Mouse (Mus musculus): ENCODE measurements around the gene Ccl6.
A peak's percentile ranks its signal among the peaks of the same experiment; 100 is the strongest.

The Ccl6 gene

DNA sequence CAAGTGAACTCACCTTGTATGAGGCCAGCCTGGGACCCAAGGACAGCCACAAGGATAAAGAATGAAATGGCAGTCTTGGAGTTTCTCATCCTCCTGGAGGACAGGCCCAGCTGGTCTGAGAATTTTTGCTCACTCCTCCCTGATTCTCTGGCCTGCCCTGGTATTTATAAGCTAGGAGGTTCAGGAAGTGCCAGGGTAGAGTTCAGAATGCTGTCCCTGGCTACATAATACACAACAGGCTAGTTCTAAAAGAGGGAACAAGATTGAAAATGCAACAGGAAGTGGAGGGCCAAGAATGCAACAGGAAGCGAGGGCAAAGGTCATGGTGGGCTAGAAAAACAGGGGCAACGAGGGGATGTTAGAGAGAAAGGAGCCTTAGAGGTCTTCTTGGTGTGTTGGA, at the start of gene Ccl6:
Ccl6 (minus strand) TSS at position 235 of the 400 bp plus-strand sequence.
- peak in 1 of 2 experiments; percentile 25 for DNase-seq (ENCODE audit: low read depth in 1 of 2, low spot score in 2 of 2)

DNA sequence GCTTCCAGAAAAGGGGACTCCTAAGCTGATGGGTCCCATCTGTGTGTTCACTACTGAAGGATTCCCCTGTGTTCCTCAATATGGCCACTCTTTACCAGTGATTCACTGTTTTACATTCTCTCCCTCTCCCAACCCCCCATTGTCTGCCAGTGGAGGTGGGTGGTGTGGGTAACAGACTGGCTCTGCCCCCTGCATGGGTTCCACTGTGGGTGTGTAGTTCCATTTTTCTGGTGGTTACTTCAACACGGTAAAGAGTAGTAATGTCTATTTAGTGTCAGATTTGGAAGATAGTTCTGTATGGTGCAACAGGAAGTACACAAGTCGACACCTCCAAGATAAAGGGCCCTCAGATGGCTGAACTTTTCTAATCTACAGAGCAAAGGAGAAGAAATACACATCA, 48.3 kb upstream of the Ccl6 start:
- no peak for DNase-seq (ENCODE audit: low read depth in 1 of 2, low spot score in 2 of 2)

DNA sequence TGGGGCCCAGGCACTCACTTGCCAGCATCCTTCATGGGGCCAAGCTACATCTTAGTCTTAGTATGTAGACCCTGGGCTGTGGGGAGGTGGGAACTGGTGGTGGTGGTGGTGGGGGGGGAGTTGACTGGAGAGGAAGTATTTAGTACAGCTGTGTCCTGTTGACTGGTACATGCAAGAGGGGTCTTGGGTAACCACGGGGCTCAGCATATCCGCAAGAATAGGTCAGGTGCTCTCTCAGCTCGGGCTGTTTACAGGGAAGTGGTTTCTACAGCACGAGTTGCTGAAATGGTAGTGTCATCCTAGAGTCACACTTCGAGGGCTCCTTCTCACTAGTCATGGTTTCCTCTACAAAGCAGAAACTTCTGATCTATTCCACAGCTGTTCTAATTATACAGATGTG, 47.3 kb upstream of the Ccl6 start:
- peak; percentile 59 to 64 for DNase-seq (ENCODE audit: low read depth in 1 of 2, low spot score in 2 of 2)

DNA sequence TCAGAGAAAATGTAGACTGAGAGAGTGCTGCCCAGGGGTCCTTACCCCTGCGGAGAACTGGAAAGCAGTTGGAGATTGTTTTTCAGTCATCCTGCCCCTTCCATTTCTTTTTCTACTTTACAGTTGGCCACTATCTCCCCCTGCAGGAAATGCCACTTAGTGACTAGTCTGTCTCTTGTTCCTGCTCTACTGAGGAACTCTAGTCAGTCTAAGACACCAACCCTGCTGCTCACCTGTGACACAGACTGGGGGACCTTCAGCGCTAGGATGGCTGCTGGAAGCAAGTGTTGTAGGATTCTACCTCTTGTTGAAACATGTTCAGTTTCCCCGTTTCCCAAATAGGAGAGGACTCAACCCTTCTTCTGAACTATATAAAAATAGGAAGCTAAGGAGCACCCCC, 46.6 kb upstream of the Ccl6 start:
- peak in 1 of 2 experiments; percentile 40 for DNase-seq (ENCODE audit: low read depth in 1 of 2, low spot score in 2 of 2)

DNA sequence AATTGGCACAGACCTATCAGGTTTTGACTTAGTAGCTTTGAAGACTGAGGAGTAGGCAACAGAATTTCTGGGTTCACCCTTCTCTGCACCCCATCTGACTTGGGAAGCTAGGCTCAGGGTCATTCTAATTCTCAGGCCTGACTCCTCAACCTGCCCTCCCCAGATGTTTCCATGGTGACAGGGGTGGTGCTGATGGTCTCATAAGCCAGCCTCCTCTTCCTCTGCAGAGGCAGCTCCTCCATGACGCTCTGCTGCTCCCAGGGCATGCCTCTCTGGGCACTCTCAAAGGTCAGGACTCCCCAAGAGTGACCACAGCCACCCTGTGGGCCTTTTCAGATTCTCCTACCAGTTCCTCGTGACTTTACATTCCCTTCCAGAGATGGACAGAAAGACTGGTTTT, 46.0 kb upstream of the Ccl6 start:
- DNase-seq (ENCODE audit: low read depth in 1 of 2, low spot score in 2 of 2), result no peak

DNA sequence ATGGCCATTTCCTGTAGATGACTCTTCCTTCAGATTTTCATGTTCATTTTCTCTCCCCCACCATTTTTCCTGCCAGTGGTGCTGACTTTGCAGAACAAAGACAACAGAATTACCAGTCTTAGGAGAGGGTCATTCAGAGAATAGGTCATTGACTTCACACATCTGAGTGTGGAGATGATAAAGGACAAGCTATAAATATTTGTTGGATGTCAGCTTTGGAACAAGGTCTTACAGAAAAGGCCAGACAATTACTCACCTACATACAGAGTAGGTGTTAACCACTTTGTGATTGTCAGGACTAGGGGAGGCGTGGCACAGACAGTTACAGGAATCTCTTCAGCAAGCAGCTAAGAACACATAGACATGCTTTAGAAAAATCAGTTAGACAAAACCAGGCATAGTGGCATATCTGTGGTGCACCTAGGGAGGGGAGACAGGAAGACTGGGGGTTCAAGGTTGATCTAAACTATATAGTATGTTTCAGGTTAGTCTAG, 43.9 kb upstream of the Ccl6 start:
- no peak for DNase-seq (ENCODE audit: low read depth in 1 of 2, low spot score in 2 of 2)

DNA sequence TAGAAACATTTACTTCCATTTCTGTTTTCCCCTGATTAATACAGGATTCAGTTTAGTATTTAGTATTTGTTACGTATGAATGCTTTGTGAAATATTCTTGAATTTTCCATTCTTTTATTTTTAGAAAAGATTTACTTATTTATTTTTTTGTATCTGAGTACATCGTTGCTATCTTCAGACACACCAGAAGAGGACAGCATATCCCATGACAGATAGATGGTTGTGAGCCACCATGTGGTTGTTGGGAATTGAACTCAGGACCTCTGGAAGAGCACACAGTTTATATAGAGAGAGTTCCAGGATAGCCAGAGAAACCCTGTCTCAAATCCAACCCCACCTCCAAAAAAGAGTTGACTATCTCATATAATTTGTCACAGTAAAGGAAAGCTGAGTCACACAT, 42.0 kb upstream of the Ccl6 start:
- no peak for DNase-seq (ENCODE audit: low read depth in 1 of 2, low spot score in 2 of 2)

DNA sequence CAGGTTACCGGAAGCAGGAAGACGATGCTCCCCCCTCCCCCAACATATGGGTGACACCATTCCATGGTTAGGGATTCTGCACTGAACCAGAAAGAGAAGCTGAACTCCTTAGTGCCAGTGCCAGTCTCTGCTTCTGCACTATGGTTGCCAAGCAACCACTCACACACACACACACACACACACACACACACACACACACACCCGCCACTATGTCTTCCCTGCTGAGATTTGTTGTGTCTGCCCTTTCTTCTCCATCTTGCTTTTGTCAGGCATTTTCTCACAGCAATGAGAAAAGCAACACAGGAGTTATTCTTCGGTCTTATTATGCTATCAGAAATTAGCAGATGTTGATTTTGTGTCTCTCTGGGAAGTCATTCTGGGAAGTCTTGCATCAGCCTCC, 41.5 kb upstream of the Ccl6 start:
- DNase-seq (ENCODE audit: low read depth in 1 of 2, low spot score in 2 of 2), result no peak

DNA sequence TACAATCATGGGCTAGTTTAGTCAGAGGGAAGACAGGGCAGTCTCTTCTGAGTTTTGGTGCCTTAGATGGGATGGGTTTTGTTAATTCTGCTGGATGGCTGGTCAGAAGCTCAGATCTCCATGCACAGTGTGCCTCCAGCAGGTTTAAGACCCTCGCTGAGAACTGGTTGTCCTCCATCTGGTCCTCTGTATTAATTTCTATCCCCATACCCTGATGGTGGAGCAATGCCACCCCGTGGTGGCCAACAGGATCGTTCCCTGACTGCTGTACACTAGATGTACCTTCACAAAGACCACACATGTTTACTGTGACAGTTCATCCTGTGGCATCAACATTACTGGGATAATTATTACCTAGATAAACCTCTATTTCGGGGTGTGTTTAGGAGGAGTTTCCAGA, 39.9 kb upstream of the Ccl6 start:
- DNase-seq (ENCODE audit: low read depth in 1 of 2, low spot score in 2 of 2), result no peak

DNA sequence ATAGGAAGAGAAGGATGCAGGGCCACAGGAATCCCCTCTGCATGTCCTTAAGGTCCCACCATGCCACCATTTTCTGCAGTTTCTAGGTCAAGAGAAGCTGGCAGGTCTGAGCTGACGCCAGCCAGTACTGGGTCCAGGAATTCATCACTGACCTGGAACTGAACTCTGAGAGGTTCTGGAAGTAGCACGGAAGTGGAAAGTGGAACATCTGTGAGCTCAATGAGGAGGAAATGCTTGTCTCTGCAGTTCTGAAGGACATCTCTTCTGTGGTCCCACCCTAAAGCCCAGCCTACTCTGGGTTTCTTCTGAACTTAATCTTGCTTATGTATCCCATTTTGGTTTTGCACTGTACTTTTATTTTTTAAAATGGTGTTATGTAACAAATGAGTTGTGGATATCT, 38.2 kb upstream of the Ccl6 start:
- no peak for DNase-seq (ENCODE audit: low read depth in 1 of 2, low spot score in 2 of 2)

DNA sequence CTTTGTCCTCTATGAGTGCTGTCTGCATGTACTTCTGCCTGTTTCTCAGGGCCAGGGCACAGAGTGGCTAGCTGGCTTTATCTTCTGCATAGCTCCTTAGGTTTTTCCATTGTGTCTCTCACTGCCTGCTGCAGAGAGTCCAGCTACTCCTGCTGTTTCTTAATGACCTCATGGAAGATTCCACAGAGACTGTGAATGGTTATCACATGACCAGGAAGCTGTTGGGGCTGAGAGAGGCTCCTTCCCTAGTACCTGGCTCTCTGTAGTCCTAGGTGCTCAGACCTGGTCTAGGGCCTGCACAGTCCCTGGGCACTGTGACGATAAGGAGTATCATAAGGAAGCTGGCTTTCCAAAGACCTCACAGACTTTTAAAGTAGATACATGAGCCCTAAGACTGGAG, 37.7 kb upstream of the Ccl6 start:
- no peak for DNase-seq (ENCODE audit: low read depth in 1 of 2, low spot score in 2 of 2)

DNA sequence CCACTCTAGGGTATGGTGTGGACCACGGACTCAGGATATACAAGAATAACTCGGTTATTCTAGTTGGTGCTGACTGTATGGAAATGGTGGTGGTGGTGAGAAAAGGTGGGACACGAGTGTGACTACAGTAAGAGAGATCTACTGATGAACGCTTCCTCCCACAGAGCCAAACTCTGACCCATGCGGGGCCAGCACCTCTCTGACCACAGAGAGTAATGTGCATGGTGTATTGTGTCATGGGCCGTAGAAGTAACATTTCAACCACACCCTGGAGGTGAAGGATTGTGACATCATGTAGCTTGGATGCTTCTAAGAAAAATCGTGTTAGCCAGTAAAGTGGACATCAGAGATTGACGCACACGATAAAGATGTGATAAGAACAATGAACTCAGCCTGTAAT, 35.9 kb upstream of the Ccl6 start:
- DNase-seq (ENCODE audit: low read depth in 1 of 2, low spot score in 2 of 2), result no peak

DNA sequence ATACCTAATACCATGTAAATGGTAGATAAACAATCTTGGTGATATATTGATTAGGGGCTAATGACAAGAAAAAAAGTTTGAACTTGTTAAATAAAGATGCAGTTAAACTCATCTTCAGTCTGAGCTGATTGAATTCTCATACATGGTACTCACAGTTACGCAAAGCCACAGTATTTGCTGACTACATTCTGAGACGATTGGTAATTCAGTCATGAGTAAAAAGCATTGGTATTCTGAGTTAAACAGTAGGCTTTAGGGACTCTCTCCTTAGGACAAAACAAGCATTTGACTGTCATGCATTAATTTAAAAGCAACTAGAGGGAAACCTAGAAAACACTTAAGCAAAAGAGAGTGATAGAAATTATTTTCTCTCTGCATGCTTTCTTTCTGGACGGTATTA, 30.7 kb upstream of the Ccl6 start:
- no peak for DNase-seq (ENCODE audit: low read depth in 1 of 2, low spot score in 2 of 2)

DNA sequence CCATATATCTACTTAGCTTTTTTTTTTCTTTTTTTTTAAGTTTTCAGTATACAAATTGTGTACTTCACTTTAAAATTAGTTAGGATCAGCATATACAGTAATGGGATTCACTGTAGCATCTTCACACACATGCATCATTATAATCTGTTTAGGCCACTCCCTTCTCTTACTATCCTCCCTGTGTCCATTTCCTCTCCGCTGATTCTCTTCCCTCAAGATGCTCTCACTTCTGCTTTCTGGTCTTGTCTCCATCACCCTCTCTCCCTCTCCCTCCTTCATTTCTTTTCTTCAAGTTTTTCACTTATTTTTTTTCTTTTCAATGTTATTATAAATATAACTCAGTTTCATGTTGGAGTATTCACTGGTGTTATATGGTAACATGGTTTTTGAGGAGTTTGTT, 26.1 kb upstream of the Ccl6 start:
- DNase-seq (ENCODE audit: low read depth in 1 of 2, low spot score in 2 of 2), result no peak

DNA sequence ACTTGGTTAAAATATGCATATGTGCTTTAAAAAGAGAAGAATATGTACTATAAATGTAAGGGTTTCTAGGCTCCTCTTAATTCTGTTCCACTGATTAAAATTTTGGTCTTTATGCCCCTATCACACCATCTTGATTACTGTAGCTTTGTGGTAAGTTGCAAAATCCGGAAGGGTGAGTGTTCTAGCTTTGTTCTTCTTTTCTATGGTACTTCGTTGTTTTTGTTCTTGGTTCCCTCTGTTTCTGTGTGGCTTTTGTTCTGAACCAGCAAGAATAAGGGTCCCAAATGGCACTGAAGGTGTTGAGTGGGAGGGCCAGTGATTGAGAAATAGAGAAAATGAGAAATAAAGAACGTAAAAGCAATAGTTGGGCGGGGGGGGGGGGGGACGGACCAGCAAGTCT, 25.4 kb upstream of the Ccl6 start:
- no peak for DNase-seq (ENCODE audit: low read depth in 1 of 2, low spot score in 2 of 2)

DNA sequence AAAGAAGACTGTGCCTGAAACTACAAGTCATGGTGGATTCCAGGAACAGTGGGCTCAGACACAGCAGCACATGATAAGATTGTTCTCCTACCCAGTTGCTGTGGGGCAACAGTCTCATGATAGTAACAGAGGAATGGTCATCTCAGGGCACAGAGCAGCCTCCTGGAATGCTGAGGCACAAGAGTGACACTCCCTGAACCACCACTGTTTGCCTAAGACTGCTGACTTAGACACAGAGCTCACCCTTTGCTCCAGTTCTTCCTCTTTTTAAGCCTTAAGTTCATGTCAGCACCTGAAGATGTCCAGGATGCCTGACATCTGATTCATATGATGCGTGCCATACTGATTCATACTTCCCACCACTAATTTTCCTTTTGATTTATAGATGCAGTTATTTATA, 23.7 kb upstream of the Ccl6 start:
- DNase-seq (ENCODE audit: low read depth in 1 of 2, low spot score in 2 of 2), result no peak

DNA sequence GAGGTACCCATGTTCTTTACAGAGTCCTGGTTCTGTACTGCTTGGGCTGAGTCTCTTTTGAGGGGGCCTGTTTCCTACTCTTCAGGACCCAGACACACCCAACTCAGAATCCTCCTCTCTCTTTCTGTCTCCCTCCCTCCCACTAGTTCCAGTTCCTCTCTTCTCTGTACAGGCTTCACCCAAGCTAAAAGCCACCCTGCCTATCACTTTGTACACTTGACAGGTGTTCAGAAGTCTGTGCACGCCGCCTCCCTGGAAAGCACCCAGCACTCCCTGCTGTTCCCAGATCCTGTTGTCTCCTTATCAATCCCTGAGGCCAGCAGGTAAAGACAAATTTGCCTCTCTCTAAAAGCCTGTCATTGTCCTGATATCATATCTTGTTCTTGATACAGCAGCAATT, 18.0 kb upstream of the Ccl6 start:
- no peak for DNase-seq (ENCODE audit: low read depth in 1 of 2, low spot score in 2 of 2)

DNA sequence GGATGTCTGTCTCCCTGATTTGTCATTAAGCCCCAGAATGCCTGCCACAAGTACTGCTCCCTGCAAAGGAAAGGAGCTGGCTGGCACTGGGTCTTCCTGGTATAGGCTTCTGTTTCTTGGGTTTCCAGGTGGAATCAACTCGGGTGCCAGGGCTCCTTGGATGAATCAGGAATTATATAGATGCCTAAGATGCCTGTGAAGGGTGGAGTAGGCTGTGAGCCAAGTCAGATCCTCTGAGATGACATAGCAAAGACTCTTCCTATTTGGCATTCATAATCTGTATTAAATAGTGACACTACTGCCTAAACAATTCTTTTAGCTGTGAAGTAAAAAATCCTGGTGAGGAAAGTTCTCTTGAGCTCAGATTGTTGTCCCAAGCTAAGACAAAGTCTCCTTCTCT, 13.5 kb upstream of the Ccl6 start:
- DNase-seq (ENCODE audit: low read depth in 1 of 2, low spot score in 2 of 2), result no peak

DNA sequence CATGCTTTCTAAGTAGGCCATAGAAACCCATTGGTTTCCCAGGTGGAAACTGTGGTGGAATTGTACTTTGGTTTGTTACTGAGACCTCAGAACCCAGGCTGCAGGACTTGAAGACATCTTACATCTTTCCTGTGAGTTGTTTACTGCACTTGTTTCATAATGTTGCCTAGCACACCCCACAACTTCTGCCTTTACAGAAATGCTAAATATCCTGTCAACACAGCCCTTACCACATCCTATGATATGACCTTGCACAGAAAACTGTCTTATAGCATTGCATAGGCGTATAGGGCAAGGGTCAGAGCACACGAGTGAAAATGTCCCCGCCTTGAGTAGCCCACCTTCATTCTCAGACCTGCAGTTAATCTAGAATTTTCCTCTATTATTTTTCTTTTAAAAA, 12.6 kb upstream of the Ccl6 start:
- no peak for DNase-seq (ENCODE audit: low read depth in 1 of 2, low spot score in 2 of 2)

DNA sequence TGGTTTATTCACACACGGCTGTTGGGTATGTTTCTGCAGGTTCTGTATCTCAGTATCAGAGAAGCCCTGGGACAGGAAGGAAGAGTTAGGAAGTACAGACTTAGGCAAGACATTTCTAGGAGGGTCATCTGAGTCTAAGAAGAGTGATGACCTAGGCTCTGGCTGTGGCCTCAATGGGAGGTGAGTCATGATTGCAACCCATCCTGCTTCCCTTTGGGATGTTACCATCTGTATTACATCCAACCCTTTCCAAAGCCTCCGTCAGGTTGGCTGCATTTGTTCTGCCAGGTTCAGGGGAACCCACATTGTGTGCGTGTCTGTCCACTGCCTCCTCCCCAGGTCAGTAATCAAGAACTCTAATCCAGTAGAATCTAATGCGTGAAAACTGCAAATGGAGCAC, 11.8 kb upstream of the Ccl6 start:
- DNase-seq (ENCODE audit: low read depth in 1 of 2, low spot score in 2 of 2), result no peak

DNA sequence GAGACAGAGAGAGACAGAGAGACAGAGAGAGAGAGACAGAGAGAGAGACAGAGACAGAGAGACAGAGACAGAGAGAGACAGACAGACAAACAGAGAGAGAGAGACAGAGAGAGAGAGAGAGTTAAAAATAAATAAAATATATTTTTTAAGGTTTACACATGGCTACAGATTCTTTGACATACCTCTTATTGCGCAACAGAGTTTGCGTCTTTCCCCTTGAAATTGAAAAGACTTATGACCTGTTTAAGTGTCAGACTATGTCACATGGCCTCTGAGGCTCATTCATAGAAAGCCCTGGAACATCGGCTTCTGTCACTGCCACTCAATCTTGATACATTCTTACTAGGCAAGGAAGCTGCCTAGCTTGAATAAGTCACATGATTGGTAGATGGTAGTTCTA, 10.5 kb upstream of the Ccl6 start:
- no peak for DNase-seq (ENCODE audit: low read depth in 1 of 2, low spot score in 2 of 2)

DNA sequence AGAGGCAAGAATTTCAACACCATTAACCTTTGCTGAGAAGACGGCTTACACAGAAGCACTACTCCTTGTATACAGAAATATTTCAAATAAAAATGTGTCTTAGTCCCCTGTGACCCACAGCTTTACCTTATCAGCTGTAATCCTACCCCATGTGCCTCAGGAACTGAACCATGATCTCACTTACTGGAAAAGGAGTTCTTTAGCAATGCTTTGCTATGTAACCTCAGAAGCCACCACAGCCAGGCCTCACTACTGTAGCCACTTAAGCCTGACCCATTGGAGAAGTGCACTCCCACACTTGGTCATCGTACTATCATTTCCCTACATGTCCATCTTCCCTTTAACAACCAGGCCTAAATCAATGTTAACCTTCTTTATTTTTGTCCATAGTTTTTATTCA, 7.7 kb upstream of the Ccl6 start:
- no peak for DNase-seq (ENCODE audit: low read depth in 1 of 2, low spot score in 2 of 2)

DNA sequence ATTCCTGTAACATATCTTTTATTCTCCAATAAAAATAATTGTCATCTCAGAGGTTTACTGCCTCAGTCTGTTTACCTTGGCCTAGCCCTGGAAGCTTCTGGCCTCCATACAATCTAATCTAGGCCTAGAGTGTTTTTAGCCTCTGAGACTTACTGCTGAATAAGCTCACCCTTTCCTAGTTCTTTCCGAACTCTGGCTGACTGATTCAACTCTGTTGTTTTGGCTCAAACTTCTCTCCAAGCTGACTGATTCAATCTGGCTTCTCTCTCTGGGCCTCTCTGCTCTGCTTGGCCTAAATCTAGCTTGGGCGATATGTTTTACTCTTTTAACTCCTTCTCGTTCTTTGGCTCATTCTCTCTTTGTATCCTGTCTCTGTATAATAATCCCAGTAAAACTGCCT, 6.1 kb upstream of the Ccl6 start:
- DNase-seq (ENCODE audit: low read depth in 1 of 2, low spot score in 2 of 2), result no peak

DNA sequence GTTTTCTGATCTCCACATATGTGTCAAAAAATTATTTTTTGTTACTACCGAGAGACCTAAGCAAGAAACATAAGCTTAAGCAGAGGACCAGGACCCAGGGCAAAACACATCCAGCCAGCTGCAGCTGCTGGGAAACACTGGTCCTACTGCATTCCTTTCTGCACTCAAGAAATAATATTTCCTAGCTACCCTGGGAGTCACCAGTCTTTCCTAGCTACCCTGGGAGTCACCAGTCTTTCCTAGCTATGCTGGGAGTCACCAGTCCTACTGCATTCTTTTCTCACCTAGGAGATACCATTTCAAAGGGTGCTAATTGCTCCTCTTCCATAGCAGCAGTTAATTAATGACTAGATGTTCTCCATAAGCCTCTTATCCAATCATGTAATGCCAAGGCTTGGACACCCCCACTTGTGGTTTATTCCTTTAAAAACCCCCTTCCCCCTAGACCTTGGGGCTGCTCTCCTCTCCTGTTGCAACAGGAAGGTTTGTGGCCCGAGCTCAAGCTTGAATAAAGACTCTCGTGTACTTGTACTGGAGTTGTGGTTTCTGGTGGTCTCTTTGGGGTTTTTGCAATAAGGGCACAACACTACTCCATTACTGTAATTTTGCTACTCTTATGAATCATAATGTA, 5.4 kb upstream of the Ccl6 start:
- no peak for DNase-seq (ENCODE audit: low read depth in 1 of 2, low spot score in 2 of 2)
